Mouse (Mus musculus): ENCODE measurements around the gene Arsj.

DNA sequence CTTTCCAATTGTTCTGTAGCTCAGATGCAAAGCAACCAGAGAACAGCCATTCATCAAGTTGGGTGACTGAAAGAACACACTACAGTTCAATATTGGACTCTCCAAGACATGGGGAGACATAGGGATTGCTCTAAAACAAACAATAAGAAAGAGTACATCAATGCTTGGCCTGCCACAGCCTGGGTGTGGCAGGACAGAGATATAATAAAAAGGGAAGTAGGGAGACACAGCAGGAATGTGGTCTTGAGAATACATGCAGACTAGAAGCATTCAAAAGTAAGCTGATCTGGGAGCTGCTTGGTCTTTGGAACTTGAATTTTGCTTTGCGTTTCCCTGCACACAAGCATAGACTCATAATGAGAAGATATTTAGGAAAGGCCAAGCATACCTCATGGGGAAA lies 18.7 kb upstream of the Arsj start:
- TF ChIP-seq GATA1 (IDR thresholded peaks at IDR 0.05; ENCODE audit: borderline replicate concordance, low read length) (no peak), FLI1 (IDR thresholded peaks at IDR 0.05; ENCODE audit: low read length) (no peak)

All from megakaryocyte, embryonic 14.5 days (primary cell).